Mouse (Mus musculus) brain, embryonic 14.5 days (tissue): ENCODE measurements around the gene Ikzf2.

Experiments used
- CTCF ChIP-seq: fragments of 200-500 bp; IDR thresholded peaks from 2 replicates; pipeline ENCODE4 v1.5.1; 2012; ENCODE audit warnings: inconsistent platforms, mild to moderate bottlenecking, moderate library complexity, borderline replicate concordance; ENCODE audit not compliant: insufficient read depth, insufficient read length; ENCODE audit errors: extremely low read depth
- POLR2A ChIP-seq: fragments of 200-500 bp; IDR thresholded peaks from 2 replicates; pipeline ENCODE4 v1.6.1; 2012; ENCODE audit warnings: mild to moderate bottlenecking, inconsistent platforms, borderline replicate concordance; ENCODE audit not compliant: poor library complexity, insufficient read depth, insufficient read length, severe bottlenecking; ENCODE audit errors: extremely low read depth

- TF ChIP-seq POLR2A (no peak), CTCF (no peak)
These were observed 29.0 kb downstream of the Ikzf2 start for GRCm38 (mm10) chr1:69658051-69658450.
